Mouse (Mus musculus): ENCODE results near the gene Chmp1a. TPM values are rescaled to one million over a fixed set of nuclear protein-coding genes. Genes with fewer than 3 reads are reported as not detected.
"Not testable (repeated sequence)": the region's sequence is repeated elsewhere in the genome, so short reads cannot be mapped to it uniquely, and the experiment has no call there.

The Chmp1a gene
- polyA plus RNA-seq (2015; fragmentation: Nextera tagmentation; extraction: Ambion mirVana) = 89.2 and 106 TPM in 2 replicates

GRCm38 (mm10) chr8:123212321-123213117 lies at the start of gene Chmp1a, which contains the start of gene Spata33:
Gene Chmp1a, minus strand, starts transcription at chr8:123212763.
Gene Spata33, plus strand, starts transcription at chr8:123212832.
- WGBS = 1% methylated on average over 73 of the region's 76 CpGs
- no peaks in the 10 kb centered on the region for H3K9me3 ChIP-seq (replicated peaks)
- no peaks in the 10 kb centered on the region for H3K27me3 ChIP-seq
- H3K4me1 ChIP-seq (replicated peaks) = peaks cover 17% of the 10 kb centered on the region
- peak within 1 kb of the TSS; percentile 96 for H3K4me3 ChIP-seq
- peak within 1 kb of the TSS; percentile 98 for H3K9ac ChIP-seq
- H3K36me3 ChIP-seq = peaks cover 25% of the 10 kb centered on the region
- ATAC-seq (replicated peaks; ENCODE audit: insufficient number of reproducible peaks, insufficient read depth, low FRiP score, low read depth) = peak; percentile 93
- peak within 1 kb of the TSS; percentile 66 for H3K27ac ChIP-seq
- peak within 1 kb of the TSS; percentile 91 for H3K4me2 ChIP-seq

- H3K9ac ChIP-seq; H3K4me3 ChIP-seq; H3K27ac ChIP-seq; H3K4me2 ChIP-seq; ATAC-seq (replicated peaks; ENCODE audit: insufficient number of reproducible peaks, insufficient read depth, low FRiP score, low read depth); H3K9me3 ChIP-seq (replicated peaks); H3K27me3 ChIP-seq: not testable (repeated sequence)
- Histone ChIP-seq H3K4me1 (replicated peaks) (peaks cover 19% of the 10 kb centered on the region), H3K36me3 (peaks cover 43% of the 10 kb centered on the region)
- WGBS = 88% methylated on average over 8 of the region's 8 CpGs
Observed at GRCm38 (mm10) chr8:123257593-123257992, 45.0 kb upstream of the Chmp1a start.

GRCm38 (mm10) chr8:123257114-123257513 lies 44.6 kb upstream of the Chmp1a start:
- no peak overlapping the region for H3K4me2 ChIP-seq
- no peaks in the 10 kb centered on the region for H3K27me3 ChIP-seq
- H3K36me3 ChIP-seq = peaks cover 43% of the 10 kb centered on the region
- no peaks in the 10 kb centered on the region for H3K9me3 ChIP-seq (replicated peaks)
- 85% methylated on average over 3 of the region's 3 CpGs for WGBS
- H3K4me3 ChIP-seq = no peak overlapping the region
- H3K9ac ChIP-seq = no peak overlapping the region
- peaks cover 21% of the 10 kb centered on the region for H3K4me1 ChIP-seq (replicated peaks)
- ATAC-seq (replicated peaks; ENCODE audit: insufficient number of reproducible peaks, insufficient read depth, low FRiP score, low read depth) = no peak
- no peak overlapping the region for H3K27ac ChIP-seq

- Histone ChIP-seq H3K9me3 (replicated peaks) (no peaks in the 10 kb centered on the region), H3K4me1 (replicated peaks) (peaks cover 21% of the 10 kb centered on the region), H3K36me3 (peaks cover 41% of the 10 kb centered on the region), H3K27ac (no peak overlapping the region), H3K27me3 (no peaks in the 10 kb centered on the region), H3K9ac (peak overlapping the region; percentile 98), H3K4me2 (peak overlapping the region; percentile 90), H3K4me3 (peak overlapping the region; percentile 96)
- WGBS = 63% methylated on average over 6 of the region's 6 CpGs
- no peak for ATAC-seq (replicated peaks; ENCODE audit: insufficient number of reproducible peaks, insufficient read depth, low FRiP score, low read depth)
Observed at GRCm38 (mm10) chr8:123255170-123255569, 42.6 kb upstream of the Chmp1a start.

GRCm38 (mm10) chr8:123254099-123254885 lies 41.7 kb upstream of the Chmp1a start, which contains the start of the genes Zfp276 and Vps9d1:
Gene Zfp276, plus strand, starts transcription at chr8:123254195.
Gene Vps9d1, minus strand, starts transcription at chr8:123254348.
- H3K4me1 ChIP-seq (replicated peaks) = peaks cover 21% of the 10 kb centered on the region
- ATAC-seq (replicated peaks; ENCODE audit: insufficient number of reproducible peaks, insufficient read depth, low FRiP score, low read depth) = peak; percentile 95
- H3K27me3 ChIP-seq = no peaks in the 10 kb centered on the region
- peak within 1 kb of the TSS; percentile 96 for H3K4me3 ChIP-seq
- under 1% methylated on average over 94 of the region's 99 CpGs for WGBS
- peaks cover 37% of the 10 kb centered on the region for H3K36me3 ChIP-seq
- peak within 1 kb of the TSS; percentile 98 for H3K9ac ChIP-seq
- no peaks in the 10 kb centered on the region for H3K9me3 ChIP-seq (replicated peaks)
- peak within 1 kb of the TSS; percentile 90 for H3K4me2 ChIP-seq
- peak within 1 kb of the TSS; percentile 90 for H3K27ac ChIP-seq

- Histone ChIP-seq H3K36me3 (peaks cover 37% of the 10 kb centered on the region), H3K4me1 (replicated peaks) (peaks cover 21% of the 10 kb centered on the region), H3K4me2 (peak overlapping the region; percentile 90), H3K9me3 (replicated peaks) (no peaks in the 10 kb centered on the region), H3K9ac (peak overlapping the region; percentile 98), H3K27ac (peak overlapping the region; percentile 90), H3K27me3 (no peaks in the 10 kb centered on the region), H3K4me3 (peak overlapping the region; percentile 96)
- ATAC-seq (replicated peaks; ENCODE audit: insufficient number of reproducible peaks, insufficient read depth, low FRiP score, low read depth) = peak; percentile 32
- WGBS = under 1% methylated on average over 40 of the region's 40 CpGs
Observed at GRCm38 (mm10) chr8:123253451-123254098, 41.0 kb upstream of the Chmp1a start.

- no peak for ATAC-seq (replicated peaks; ENCODE audit: insufficient number of reproducible peaks, insufficient read depth, low FRiP score, low read depth)
Observed at GRCm38 (mm10) chr8:123252925-123253324, 40.4 kb upstream of the Chmp1a start.

GRCm38 (mm10) chr8:123250940-123251339 lies 38.4 kb upstream of the Chmp1a start:
- H3K27ac ChIP-seq = no peak overlapping the region
- H3K4me2 ChIP-seq = no peak overlapping the region
- H3K4me3 ChIP-seq = no peak overlapping the region
- WGBS = 88% methylated on average over 5 of the region's 5 CpGs
- H3K36me3 ChIP-seq = peaks cover 45% of the 10 kb centered on the region
- ATAC-seq (replicated peaks; ENCODE audit: insufficient number of reproducible peaks, insufficient read depth, low FRiP score, low read depth) = no peak
- H3K4me1 ChIP-seq (replicated peaks) = peaks cover 21% of the 10 kb centered on the region
- no peaks in the 10 kb centered on the region for H3K27me3 ChIP-seq
- H3K9me3 ChIP-seq (replicated peaks) = no peaks in the 10 kb centered on the region
- H3K9ac ChIP-seq = no peak overlapping the region

More at GRCm38 (mm10) chr8:123252925-123253324, 40.4 kb upstream of the Chmp1a start:
- peak overlapping the region; percentile 98; the same call in 1 of the 2 replicates for H3K9ac ChIP-seq
- H3K27ac ChIP-seq = peak overlapping the region; percentile 90; the same call in 1 of the 2 replicates
- no peaks in the 10 kb centered on the region for H3K27me3 ChIP-seq
- peaks cover 21% of the 10 kb centered on the region for H3K4me1 ChIP-seq (replicated peaks)
- no peaks in the 10 kb centered on the region for H3K9me3 ChIP-seq (replicated peaks)
- WGBS = 34% methylated on average over 4 of the region's 4 CpGs
- peaks cover 41% of the 10 kb centered on the region for H3K36me3 ChIP-seq
- H3K4me2 ChIP-seq = peak overlapping the region; percentile 90
- peak overlapping the region; percentile 96 for H3K4me3 ChIP-seq

- Histone ChIP-seq H3K27ac (no peak overlapping the region), H3K36me3 (peaks cover 65% of the 10 kb centered on the region), H3K4me3 (no peak overlapping the region), H3K9me3 (replicated peaks) (no peaks in the 10 kb centered on the region), H3K9ac (no peak overlapping the region), H3K4me1 (replicated peaks) (peaks cover 10% of the 10 kb centered on the region), H3K4me2 (no peak overlapping the region), H3K27me3 (no peaks in the 10 kb centered on the region)
- no peak for ATAC-seq (replicated peaks; ENCODE audit: insufficient number of reproducible peaks, insufficient read depth, low FRiP score, low read depth)
- 87% methylated on average over 8 of the region's 8 CpGs for WGBS
Observed at GRCm38 (mm10) chr8:123248596-123248995, 36.0 kb upstream of the Chmp1a start.

- Histone ChIP-seq H3K27me3 (no peaks in the 10 kb centered on the region), H3K27ac (no peak overlapping the region), H3K36me3 (peaks cover 68% of the 10 kb centered on the region), H3K4me1 (replicated peaks) (peaks cover 3% of the 10 kb centered on the region), H3K4me3 (no peak overlapping the region), H3K9me3 (replicated peaks) (no peaks in the 10 kb centered on the region), H3K9ac (no peak overlapping the region), H3K4me2 (no peak overlapping the region)
- 92% methylated on average over 6 of the region's 6 CpGs for WGBS
- no peak for ATAC-seq (replicated peaks; ENCODE audit: insufficient number of reproducible peaks, insufficient read depth, low FRiP score, low read depth)
Observed at GRCm38 (mm10) chr8:123247748-123248147, 35.2 kb upstream of the Chmp1a start.

- no peak overlapping the region for H3K9ac ChIP-seq
- no peak overlapping the region for H3K4me3 ChIP-seq
- H3K27ac ChIP-seq = no peak overlapping the region
- H3K9me3 ChIP-seq (replicated peaks) = no peaks in the 10 kb centered on the region
- ATAC-seq (replicated peaks; ENCODE audit: insufficient number of reproducible peaks, insufficient read depth, low FRiP score, low read depth) = no peak
- no peak overlapping the region for H3K4me2 ChIP-seq
- WGBS = 86% methylated on average over 12 of the region's 12 CpGs
- H3K27me3 ChIP-seq = no peaks in the 10 kb centered on the region
- H3K4me1 ChIP-seq (replicated peaks) = no peaks in the 10 kb centered on the region
- H3K36me3 ChIP-seq = peaks cover 76% of the 10 kb centered on the region
Observed at GRCm38 (mm10) chr8:123245543-123245942, 33.0 kb upstream of the Chmp1a start.
